Mouse (Mus musculus) myocyte (in vitro differentiated cells): ENCODE data around the gene Tmprss2. TPM values are rescaled to one million over a fixed set of nuclear protein-coding genes. Genes with fewer than 3 reads are reported as not detected.

Experiments used
- H3K27me3 ChIP-seq: one replicate; pipeline ENCODE4 v1.6.1; 2011; ENCODE audit not compliant: control insufficient read depth, insufficient read depth, insufficient read length
- H3K36me3 ChIP-seq: one replicate; pipeline ENCODE4 v1.6.1; 2011; ENCODE audit not compliant: control insufficient read depth, insufficient read depth
- H3K4me2 ChIP-seq: one replicate; pipeline ENCODE4 v1.6.1; 2011; ENCODE audit warnings: low read depth, control low read depth
- H3K4me3 ChIP-seq: one replicate; pipeline ENCODE4 v1.5.1; 2011; ENCODE audit warnings: mild to moderate bottlenecking, control low read depth, moderate library complexity
- H3K79me2 ChIP-seq: one replicate; pipeline ENCODE4 v1.6.1; 2011; ENCODE audit not compliant: control insufficient read depth, insufficient read depth
- H3ac ChIP-seq: one replicate; pipeline ENCODE4 v1.6.1; 2011; ENCODE audit not compliant: control insufficient read depth, insufficient read length
- CEBPB ChIP-seq: IDR thresholded peaks from 2 replicates; pipeline ENCODE4 v1.6.1; 2011; ENCODE audit warnings: mild to moderate bottlenecking, moderate library complexity; ENCODE audit not compliant: poor library complexity, insufficient read depth, severe bottlenecking
- E2F4 ChIP-seq: IDR thresholded peaks from one replicate; pipeline ENCODE4 v1.6.1; 2011; ENCODE audit warnings: mild to moderate bottlenecking, control low read depth, moderate library complexity; ENCODE audit not compliant: insufficient read depth
- MAX ChIP-seq: IDR thresholded peaks from one replicate; pipeline ENCODE4 v1.6.1; 2011; ENCODE audit warnings: low read depth, mild to moderate bottlenecking, control low read depth
- MYOD1 ChIP-seq, 3 experiments: IDR thresholded peaks; one replicate each; pipeline ENCODE4 v1.6.1; 2011; ENCODE audit warnings: control low read depth in 2 of 3, low read depth in 2 of 3, mild to moderate bottlenecking in 2 of 3, moderate library complexity in 1 of 3; ENCODE audit not compliant: insufficient read length in 2 of 3, control insufficient read depth in 1 of 3
- MYOG ChIP-seq, 3 experiments: IDR thresholded peaks; one replicate each; pipeline ENCODE4 v1.6.1; 2011; ENCODE audit warnings: control low read depth in 2 of 3, low read depth in 2 of 3, mild to moderate bottlenecking in 2 of 3; ENCODE audit not compliant: insufficient read length in 2 of 3, control insufficient read depth in 1 of 3, insufficient read depth in 1 of 3
- POLR2A ChIP-seq: IDR thresholded peaks from one replicate; pipeline ENCODE4 v1.6.1; 2011; ENCODE audit warnings: low read depth, mild to moderate bottlenecking, control low read depth, moderate library complexity; ENCODE audit not compliant: insufficient read length
- POLR2AphosphoS2 ChIP-seq: IDR thresholded peaks from one replicate; pipeline ENCODE4 v1.6.1; 2011; ENCODE audit warnings: low read depth, control low read depth; ENCODE audit not compliant: insufficient read length
- REST ChIP-seq: IDR thresholded peaks from one replicate; pipeline ENCODE4 v1.6.1; 2011; ENCODE audit warnings: mild to moderate bottlenecking, control low read depth, moderate library complexity; ENCODE audit not compliant: insufficient read depth, insufficient read length
- SRF ChIP-seq: IDR thresholded peaks from one replicate; pipeline ENCODE4 v1.6.1; 2011; ENCODE audit warnings: low read depth; ENCODE audit not compliant: control insufficient read depth, insufficient read length
- TCF12 ChIP-seq: IDR thresholded peaks from one replicate; pipeline ENCODE4 v1.6.1; 2011; ENCODE audit warnings: mild to moderate bottlenecking, control low read depth; ENCODE audit not compliant: poor library complexity, insufficient read depth, severe bottlenecking
- TCF3 ChIP-seq: IDR thresholded peaks from one replicate; pipeline ENCODE4 v1.6.1; 2011; ENCODE audit warnings: low read depth, control low read depth; ENCODE audit not compliant: insufficient read length
- USF1 ChIP-seq: IDR thresholded peaks from one replicate; pipeline ENCODE4 v1.6.1; 2011; ENCODE audit warnings: low read depth, mild to moderate bottlenecking, control low read depth, moderate library complexity
- polyA plus RNA-seq: library from polyadenylated mRNA; unstranded; fragments of >200 nt; fragmentation: generic; extraction: Trizol; gene quantifications from one replicate; pipeline ENCODE4 v1.2.1, GENCODE M21; 2012; ENCODE audit warnings: missing spikeins

The Tmprss2 gene
- polyA plus RNA-seq, 1 experiment = 0.05 TPM

GRCm38 (mm10) chr16:97523024-97523423 is 88.0 kb downstream of the Tmprss2 start:
- TF ChIP-seq MYOD1 (IDR thresholded peaks at IDR 0.05; ENCODE audit: control insufficient read depth in 1 of 3, insufficient read length in 2 of 3, low read depth in 2 of 3) (no peak), CEBPB (no peak), SRF (no peak), E2F4 (no peak), REST (no peak), MYOG (IDR thresholded peaks at IDR 0.05; ENCODE audit: control insufficient read depth in 1 of 3, insufficient read depth in 1 of 3, insufficient read length in 2 of 3, low read depth in 2 of 3) (no peak), MAX (no peak), POLR2A (no peak), TCF12 (no peak), POLR2AphosphoS2 (no peak), TCF3 (no peak), USF1 (no peak)
- Histone ChIP-seq H3K4me3 (no peak overlapping the region), H3K36me3 (no peaks in the 10 kb centered on the region), H3K4me2 (no peak overlapping the region), H3ac (no peak overlapping the region), H3K27me3 (no peaks in the 10 kb centered on the region), H3K79me2 (no peaks in the 10 kb centered on the region)

GRCm38 (mm10) chr16:97521983-97522382 is 89.0 kb downstream of the Tmprss2 start:
- no peaks in the 10 kb centered on the region for H3K27me3 ChIP-seq
- no peak overlapping the region for H3K4me2 ChIP-seq
- TF ChIP-seq POLR2A = no peak
- no peak for TF ChIP-seq REST
- TF ChIP-seq MYOD1 (IDR thresholded peaks at IDR 0.05; ENCODE audit: control insufficient read depth in 1 of 3, insufficient read length in 2 of 3, low read depth in 2 of 3) = no peak
- TF ChIP-seq TCF12 = no peak
- TF ChIP-seq SRF = no peak
- no peak for TF ChIP-seq E2F4
- TF ChIP-seq POLR2AphosphoS2 = no peak
- no peak for TF ChIP-seq USF1
- no peak for TF ChIP-seq MYOG (IDR thresholded peaks at IDR 0.05; ENCODE audit: control insufficient read depth in 1 of 3, insufficient read depth in 1 of 3, insufficient read length in 2 of 3, low read depth in 2 of 3)
- no peak for TF ChIP-seq TCF3
- TF ChIP-seq CEBPB = no peak
- TF ChIP-seq MAX = no peak

GRCm38 (mm10) chr16:97516341-97516740 is 94.7 kb downstream of the Tmprss2 start:
- TF ChIP-seq TCF12 (no peak), USF1 (no peak)
- Histone ChIP-seq H3K4me3 (no peak overlapping the region), H3K79me2 (no peaks in the 10 kb centered on the region), H3ac (no peak overlapping the region), H3K36me3 (no peaks in the 10 kb centered on the region), H3K4me2 (no peak overlapping the region), H3K27me3 (no peaks in the 10 kb centered on the region)

More at GRCm38 (mm10) chr16:97521983-97522382, 89.0 kb downstream of the Tmprss2 start:
- H3K79me2 ChIP-seq = no peaks in the 10 kb centered on the region
- H3ac ChIP-seq = no peak overlapping the region
- no peaks in the 10 kb centered on the region for H3K36me3 ChIP-seq
- H3K4me3 ChIP-seq = no peak overlapping the region

Other genes with a start within 250 kb of the Tmprss2 start
- 0.02 TPM for gene Mx1, start 148.3 kb downstream of the Tmprss2 start, polyA plus RNA-seq
- gene Fam3b, start 96.4 kb downstream of the Tmprss2 start, polyA plus RNA-seq = not detected
- gene Ripk4, start 152.6 kb upstream of the Tmprss2 start, polyA plus RNA-seq = not detected
- 5.4 TPM for gene Prdm15, start 240.7 kb upstream of the Tmprss2 start, polyA plus RNA-seq